Mouse (Mus musculus): ENCODE measurements around the gene Vmn1r91. TPM values are rescaled to one million over a fixed set of nuclear protein-coding genes. Genes with fewer than 3 reads are reported as not detected.
"Not testable (repeated sequence)": the region's sequence is repeated elsewhere in the genome, so short reads cannot be mapped to it uniquely, and the experiment has no call there.

The Vmn1r91 gene
- polyA plus RNA-seq (2012; rRNA removed): not detected in 2 replicates

GRCm38 (mm10) chr7:20099380-20099779, at the start of gene Vmn1r91:
Gene Vmn1r91, plus strand, starts transcription at chr7:20099680.
- not testable (repeated sequence) for DNase-seq (ENCODE audit: low spot score)

- DNase-seq (ENCODE audit: low spot score): not testable (repeated sequence)
Measured at GRCm38 (mm10) chr7:20064100-20064499, 35.4 kb upstream of the Vmn1r91 start.

DNA sequence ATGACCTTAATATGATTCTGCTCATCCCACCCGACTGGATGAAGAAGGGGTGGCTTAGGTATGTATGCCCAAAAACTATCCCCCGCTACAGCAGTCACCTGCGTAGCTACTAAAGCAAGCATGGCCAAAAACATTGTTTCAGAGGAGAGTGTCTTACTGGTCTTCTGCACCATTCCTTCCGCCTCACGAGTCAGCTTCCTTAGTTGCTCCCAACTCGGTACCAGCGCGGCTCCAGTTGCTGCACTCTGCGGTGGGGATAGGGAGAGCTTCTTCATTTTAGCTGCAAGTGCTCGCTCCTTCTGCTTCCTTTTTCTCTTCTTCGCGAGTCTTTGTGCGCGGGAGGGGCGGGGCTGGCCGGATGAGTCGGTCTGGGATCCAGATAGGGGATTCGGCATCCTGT, 21.4 kb upstream of the Vmn1r91 start:
- DNase-seq (ENCODE audit: low spot score): not testable (repeated sequence)

DNA sequence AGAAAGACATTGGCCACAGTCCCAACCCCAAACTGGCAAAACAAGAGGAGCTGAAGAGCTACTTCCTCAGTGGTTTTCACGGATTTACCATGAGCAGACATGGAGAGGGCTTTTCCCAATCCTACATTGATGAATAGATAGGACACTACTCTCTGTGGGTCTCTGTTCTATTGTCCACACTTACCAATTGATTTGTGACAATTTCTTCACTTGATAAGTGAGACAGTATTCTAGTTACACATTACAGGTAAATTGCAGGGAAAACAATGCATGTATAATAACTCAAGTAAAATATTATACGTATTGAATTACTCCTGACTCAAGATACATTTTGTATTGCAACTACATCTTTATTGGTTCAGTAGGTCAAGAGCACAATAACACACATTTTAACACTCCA, 23.0 kb downstream of the Vmn1r91 start, which contains the start of gene Gm16442:
Gene Gm16442, minus strand, starts transcription at position 101 of the 400 bp plus-strand sequence.
- not testable (repeated sequence) for DNase-seq (ENCODE audit: low spot score)

DNA sequence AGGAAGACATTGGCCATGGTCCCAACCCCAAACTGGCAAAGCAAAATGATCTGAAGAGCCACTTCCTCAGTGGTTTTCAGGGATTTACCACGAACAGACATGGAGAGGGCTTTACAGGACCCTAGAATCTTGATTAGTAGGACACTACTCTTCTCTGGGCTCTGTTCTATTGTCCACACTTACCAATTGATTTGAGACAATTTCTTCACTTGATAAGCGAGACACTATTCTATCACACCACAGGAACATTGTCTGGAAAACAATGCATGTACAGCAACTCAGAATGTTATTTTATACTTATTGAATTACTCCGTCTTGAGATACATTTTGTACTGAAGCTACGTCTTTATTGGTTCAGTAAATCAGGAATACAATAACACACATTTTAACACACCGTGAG, 39.5 kb downstream of the Vmn1r91 start, which contains the start of gene Vmn1r93:
Gene Vmn1r93, minus strand, starts transcription at position 101 of the 400 bp plus-strand sequence.
- not testable (repeated sequence) for DNase-seq (ENCODE audit: low spot score)

Other genes starting within 250 kb of the Vmn1r91 start
- 0.08 and 0.15 TPM in 2 replicates for gene Gm19345, start 247.7 kb upstream of the Vmn1r91 start, polyA plus RNA-seq (2012; rRNA removed)
- 0.12 TPM in 1 of 2 replicates, not detected in the other for gene Ceacam16, start 238.4 kb upstream of the Vmn1r91 start, polyA plus RNA-seq (2012; rRNA removed)
- 0.72 and 0.81 TPM in 2 replicates for gene Ceacam19, start 211.7 kb upstream of the Vmn1r91 start, polyA plus RNA-seq (2012; rRNA removed)
- gene Pvr, start 178.5 kb upstream of the Vmn1r91 start, polyA plus RNA-seq (2012; rRNA removed): 15.2 and 16.8 TPM in 2 replicates
- gene Igsf23, start 148.9 kb upstream of the Vmn1r91 start, polyA plus RNA-seq (2012; rRNA removed): 0.10 and 0.19 TPM in 2 replicates
- gene Ceacam20, start 134.3 kb upstream of the Vmn1r91 start, polyA plus RNA-seq (2012; rRNA removed): not detected in 2 replicates
- gene Nlrp9b, start 108.2 kb upstream of the Vmn1r91 start, polyA plus RNA-seq (2012; rRNA removed): not detected in 2 replicates
- not detected in 2 replicates for gene Gm16442, start 22.9 kb downstream of the Vmn1r91 start, polyA plus RNA-seq (2012; rRNA removed)
- gene Vmn1r93, start 39.4 kb downstream of the Vmn1r91 start, polyA plus RNA-seq (2012; rRNA removed): not detected in 2 replicates
- gene Vmn1r94, start 68.7 kb downstream of the Vmn1r91 start, polyA plus RNA-seq (2012; rRNA removed): not detected in 2 replicates
- gene Vmn1r95, start 94.0 kb downstream of the Vmn1r91 start, polyA plus RNA-seq (2012; rRNA removed): not detected in 2 replicates
- gene Gm6164, start 105.9 kb downstream of the Vmn1r91 start, polyA plus RNA-seq (2012; rRNA removed): not detected in 2 replicates
- gene Gm4498, start 134.1 kb downstream of the Vmn1r91 start, polyA plus RNA-seq (2012; rRNA removed): not detected in 2 replicates
- gene Gm5890, start 163.2 kb downstream of the Vmn1r91 start, polyA plus RNA-seq (2012; rRNA removed): not detected in 2 replicates
- not detected in 2 replicates for gene Gm4133, start 234.4 kb downstream of the Vmn1r91 start, polyA plus RNA-seq (2012; rRNA removed)

Measured in urinary bladder, adult 2 months (tissue).